Mouse (Mus musculus) inflammation-experienced regulatory T-cells, adult 16 weeks (primary cell): ENCODE data around the gene Daglb. TPM values are rescaled to one million over a fixed set of nuclear protein-coding genes. Genes with fewer than 3 reads are reported as not detected.

Experiments
- polyA plus RNA-seq: library from polyadenylated mRNA; unstranded; fragments of 100-300 nt; shearing (Covaris generic); gene quantifications from one replicate; pipeline ENCODE4 v1.2.1, GENCODE M21; 2017

Gene Daglb
- 19.8 TPM for polyA plus RNA-seq

GRCm38 (mm10) chr5:143464100-143464756 lies at the start of gene Daglb:
Daglb (plus strand) TSS chr5:143464584.

GRCm38 (mm10) chr5:143527486-143528307 lies 63.3 kb downstream of the Daglb start, which contains the start of gene Rac1:
Rac1 (minus strand) TSS chr5:143528036.

Other genes with a start within 250 kb of the Daglb start
- gene Spdye4a, start 237.7 kb upstream of the Daglb start, polyA plus RNA-seq = not detected
- 13.1 TPM for gene Zfp12, start 229.4 kb upstream of the Daglb start, polyA plus RNA-seq
- 0.13 TPM for gene Zfp316, start 194.6 kb upstream of the Daglb start, polyA plus RNA-seq
- not detected for gene Zfp853, start 171.0 kb upstream of the Daglb start, polyA plus RNA-seq
- gene E130309D02Rik, start 149.2 kb upstream of the Daglb start, polyA plus RNA-seq = 7.4 TPM
- gene Zdhhc4, start 135.3 kb upstream of the Daglb start, polyA plus RNA-seq = 108 TPM
- not detected for gene Grid2ip, start 107.2 kb upstream of the Daglb start, polyA plus RNA-seq
- gene Kdelr2, start 60.7 kb upstream of the Daglb start, polyA plus RNA-seq = 35.8 TPM
- gene Rac1, start 63.5 kb downstream of the Daglb start, polyA plus RNA-seq = 22.1 TPM
- 98.4 TPM for gene Cyth3, start 157.9 kb downstream of the Daglb start, polyA plus RNA-seq